Mouse (Mus musculus) hindbrain, embryonic 10.5 days (tissue): ENCODE measurements at regions not wholly inside any gene's neighbourhood (a gene's known extent, or its start where the extent isn't known, plus 50 kb on each side); places are given as distances from the start of the nearest gene placed in this dataset.

Experiments
- DNase-seq: peaks from one replicate; pipeline ENCODE4 v3.0.0-alpha.2; 2017; ENCODE audit warnings: low spot score
- H3K27ac ChIP-seq: fragments of 300-500 bp; sonication (generic); 2 replicates; pipeline ENCODE4 v1.5.1; 2016; ENCODE audit warnings: mild to moderate bottlenecking, moderate library complexity
- H3K27me3 ChIP-seq: fragments of 300-500 bp; sonication (generic); 2 replicates; pipeline ENCODE4 v1.6.1; 2016; ENCODE audit warnings: mild to moderate bottlenecking; ENCODE audit not compliant: poor library complexity, insufficient read depth, severe bottlenecking
- H3K36me3 ChIP-seq: fragments of 300-500 bp; sonication (generic); 2 replicates; pipeline ENCODE4 v1.6.1; 2016; ENCODE audit warnings: mild to moderate bottlenecking, moderate library complexity
- H3K4me1 ChIP-seq: fragments of 300-500 bp; sonication (generic); replicated peaks from 2 replicates; pipeline ENCODE4 v1.6.1; 2016; ENCODE audit warnings: mild to moderate bottlenecking
- H3K4me3 ChIP-seq: fragments of 300-500 bp; sonication (generic); 2 replicates; pipeline ENCODE4 v1.5.1; 2016; ENCODE audit warnings: mild to moderate bottlenecking, moderate library complexity
- H3K9me3 ChIP-seq: fragments of 300-500 bp; sonication (generic); 2 replicates; pipeline ENCODE4 v1.6.1; 2016; ENCODE audit warnings: mild to moderate bottlenecking, moderate library complexity
- WGBS: fragments of 180-500 bp; shearing (Covaris S2); methylation state at CpG from one replicate; pipeline ENCODE4 v1.1.7; 2016; 5-methylcytosine and 5-hydroxymethylcytosine counted together

GRCm38 (mm10) chr2:159438961-159439360 lies 644.4 kb downstream of the Dhx35 start:
- 89% methylated on average over 6 of the region's 6 CpGs for WGBS
- H3K36me3 ChIP-seq, result no peaks in the 10 kb centered on the region
- DNase-seq, result no peak
- H3K9me3 ChIP-seq, result peaks cover 6% of the 10 kb centered on the region; the same call in 1 of the 2 replicates
- H3K27ac ChIP-seq, result no peak overlapping the region
- no peak overlapping the region for H3K4me3 ChIP-seq
- peaks cover 4% of the 10 kb centered on the region; the same call in 1 of the 2 replicates for H3K4me1 ChIP-seq
- no peaks in the 10 kb centered on the region for H3K27me3 ChIP-seq

GRCm38 (mm10) chr2:159443581-159443980 lies 649.0 kb downstream of the Dhx35 start:
- WGBS, result 23% methylated on average over 8 of the region's 8 CpGs

GRCm38 (mm10) chr2:159446434-159446833 lies 651.8 kb downstream of the Dhx35 start:
- WGBS, result 73% methylated on average over 5 of the region's 5 CpGs
- no peaks in the 10 kb centered on the region for H3K9me3 ChIP-seq
- no peaks in the 10 kb centered on the region for H3K27me3 ChIP-seq
- no peak overlapping the region for H3K27ac ChIP-seq
- peaks cover 7% of the 10 kb centered on the region; the same call in 1 of the 2 replicates for H3K4me1 ChIP-seq
- DNase-seq, result no peak
- no peak overlapping the region for H3K4me3 ChIP-seq
- H3K36me3 ChIP-seq, result no peaks in the 10 kb centered on the region

More at GRCm38 (mm10) chr2:159443581-159443980, 649.0 kb downstream of the Dhx35 start:
- H3K27me3 ChIP-seq, result no peaks in the 10 kb centered on the region
- H3K4me1 ChIP-seq, result peaks cover 7% of the 10 kb centered on the region; the same call in 1 of the 2 replicates
- peak; percentile 44 for DNase-seq
- no peak overlapping the region for H3K4me3 ChIP-seq
- no peaks in the 10 kb centered on the region for H3K36me3 ChIP-seq
- H3K27ac ChIP-seq, result no peak overlapping the region
- H3K9me3 ChIP-seq, result no peaks in the 10 kb centered on the region

GRCm38 (mm10) chr2:159446886-159447285 lies 652.3 kb downstream of the Dhx35 start:
- Histone ChIP-seq H3K36me3 (no peaks in the 10 kb centered on the region), H3K27ac (no peak overlapping the region), H3K27me3 (no peaks in the 10 kb centered on the region), H3K4me3 (no peak overlapping the region), H3K9me3 (no peaks in the 10 kb centered on the region), H3K4me1 (peaks cover 7% of the 10 kb centered on the region; the same call in 1 of the 2 replicates)
- WGBS, result 83% methylated on average over 5 of the region's 5 CpGs
- DNase-seq, result no peak

- Histone ChIP-seq H3K27me3 (no peaks in the 10 kb centered on the region), H3K27ac (no peak overlapping the region), H3K9me3 (no peaks in the 10 kb centered on the region), H3K4me3 (no peak overlapping the region), H3K36me3 (no peaks in the 10 kb centered on the region), H3K4me1 (0 out of 2 replicates have a peak, but pooled peaks cover 3% of the 10 kb centered on the region)
- no peak for DNase-seq
- 90% methylated on average over 5 of the region's 5 CpGs for WGBS
These were observed 654.4 kb downstream of the Dhx35 start for GRCm38 (mm10) chr2:159448976-159449375.

- no peaks in the 10 kb centered on the region for H3K36me3 ChIP-seq
- H3K4me1 ChIP-seq, result no peaks in the 10 kb centered on the region
- WGBS, result 85% methylated on average over 9 of the region's 9 CpGs
- H3K27me3 ChIP-seq, result no peaks in the 10 kb centered on the region
- H3K9me3 ChIP-seq, result no peaks in the 10 kb centered on the region
- no peak overlapping the region for H3K4me3 ChIP-seq
- no peak overlapping the region for H3K27ac ChIP-seq
- DNase-seq, result no peak
These were observed 656.8 kb downstream of the Dhx35 start for GRCm38 (mm10) chr2:159451439-159451838.

- 70% methylated on average over 6 of the region's 6 CpGs for WGBS
- H3K27me3 ChIP-seq, result no peaks in the 10 kb centered on the region
- H3K36me3 ChIP-seq, result no peaks in the 10 kb centered on the region
- DNase-seq, result no peak
- no peak overlapping the region for H3K4me3 ChIP-seq
- no peak overlapping the region for H3K27ac ChIP-seq
- no peaks in the 10 kb centered on the region for H3K4me1 ChIP-seq
- H3K9me3 ChIP-seq, result no peaks in the 10 kb centered on the region
These were observed 686.9 kb downstream of the Dhx35 start for GRCm38 (mm10) chr2:159481399-159482080.

GRCm38 (mm10) chr2:159491090-159491489 lies 696.5 kb downstream of the Dhx35 start:
- H3K9me3 ChIP-seq, result no peaks in the 10 kb centered on the region
- no peak overlapping the region for H3K27ac ChIP-seq
- DNase-seq, result no peak
- H3K4me3 ChIP-seq, result no peak overlapping the region
- 72% methylated on average over 3 of the region's 3 CpGs for WGBS
- no peaks in the 10 kb centered on the region for H3K36me3 ChIP-seq
- no peaks in the 10 kb centered on the region for H3K27me3 ChIP-seq
- H3K4me1 ChIP-seq, result no peaks in the 10 kb centered on the region

- no peaks in the 10 kb centered on the region for H3K36me3 ChIP-seq
- H3K27ac ChIP-seq, result no peak overlapping the region
- WGBS, result 65% methylated on average over 2 of the region's 2 CpGs
- H3K4me1 ChIP-seq, result 0 out of 2 replicates have a peak, but pooled peaks cover 3% of the 10 kb centered on the region
- DNase-seq, result no peak
- H3K4me3 ChIP-seq, result no peak overlapping the region
- H3K27me3 ChIP-seq, result no peaks in the 10 kb centered on the region
- no peaks in the 10 kb centered on the region for H3K9me3 ChIP-seq
These were observed 704.1 kb downstream of the Dhx35 start for GRCm38 (mm10) chr2:159498691-159499090.

GRCm38 (mm10) chr2:159501039-159501438 lies 706.4 kb downstream of the Dhx35 start:
- H3K4me3 ChIP-seq, result no peak overlapping the region
- peak; percentile 3 for DNase-seq

GRCm38 (mm10) chr2:159519066-159519465 lies 724.5 kb downstream of the Dhx35 start:
- Histone ChIP-seq H3K9me3 (no peaks in the 10 kb centered on the region), H3K27me3 (no peaks in the 10 kb centered on the region), H3K4me3 (no peak overlapping the region), H3K4me1 (peaks cover under 1% of the 10 kb centered on the region; the same call in 1 of the 2 replicates), H3K36me3 (no peaks in the 10 kb centered on the region), H3K27ac (no peak overlapping the region)
- no peak for DNase-seq
- WGBS, result 76% methylated on average over 4 of the region's 4 CpGs

More at GRCm38 (mm10) chr2:159501039-159501438, 706.4 kb downstream of the Dhx35 start:
- no peak overlapping the region for H3K27ac ChIP-seq
- 0 out of 2 replicates have a peak, but pooled peaks cover 3% of the 10 kb centered on the region for H3K4me1 ChIP-seq
- no peaks in the 10 kb centered on the region for H3K36me3 ChIP-seq
- WGBS, result 42% methylated on average over 3 of the region's 3 CpGs
- no peaks in the 10 kb centered on the region for H3K27me3 ChIP-seq
- H3K9me3 ChIP-seq, result no peaks in the 10 kb centered on the region

- no peak overlapping the region for H3K4me3 ChIP-seq
- no peaks in the 10 kb centered on the region for H3K36me3 ChIP-seq
- no peak for DNase-seq
- H3K27me3 ChIP-seq, result no peaks in the 10 kb centered on the region
- no peaks in the 10 kb centered on the region for H3K4me1 ChIP-seq
- WGBS, result 84% methylated on average over 2 of the region's 2 CpGs
- no peak overlapping the region for H3K27ac ChIP-seq
- H3K9me3 ChIP-seq, result no peaks in the 10 kb centered on the region
These were observed 729.1 kb downstream of the Dhx35 start for GRCm38 (mm10) chr2:159523739-159524138.

- Histone ChIP-seq H3K36me3 (no peaks in the 10 kb centered on the region), H3K4me1 (no peaks in the 10 kb centered on the region; the same call in 1 of the 2 replicates), H3K27ac (no peak overlapping the region), H3K4me3 (no peak overlapping the region), H3K9me3 (no peaks in the 10 kb centered on the region), H3K27me3 (no peaks in the 10 kb centered on the region)
- WGBS, result 77% methylated on average over 2 of the region's 2 CpGs
- DNase-seq, result no peak
These were observed 740.3 kb downstream of the Dhx35 start for GRCm38 (mm10) chr2:159534951-159535350.
